Mouse (Mus musculus): ENCODE measurements around the gene Tbc1d14. TPM values are rescaled to one million over a fixed set of nuclear protein-coding genes. Genes with fewer than 3 reads are reported as not detected.

Tbc1d14 gene
- polyA plus RNA-seq, 1 experiment from 2014 or later = 15.7 TPM

Other genes starting within 250 kb of the Tbc1d14 start
- gene Sorcs2, start 195.1 kb downstream of the Tbc1d14 start, polyA plus RNA-seq (2015; fragmentation: Nextera tagmentation; extraction: Ambion mirVana) = 10.7 and 10.9 TPM in 2 replicates
- gene Grpel1, start 128.3 kb downstream of the Tbc1d14 start, polyA plus RNA-seq (2015; fragmentation: Nextera tagmentation; extraction: Ambion mirVana) = 52.9 and 59.4 TPM in 2 replicates
- 1.4 and 1.6 TPM in 2 replicates for gene Tada2b, start 109.0 kb downstream of the Tbc1d14 start, polyA plus RNA-seq (2015; fragmentation: Nextera tagmentation; extraction: Ambion mirVana)
- 0.23 and 0.27 TPM in 2 replicates for gene Ccdc96, start 108.7 kb downstream of the Tbc1d14 start, polyA plus RNA-seq (2015; fragmentation: Nextera tagmentation; extraction: Ambion mirVana)
- 20.3 and 22.5 TPM in 2 replicates for gene D5Ertd579e, start 102.7 kb upstream of the Tbc1d14 start, polyA plus RNA-seq (2015; fragmentation: Nextera tagmentation; extraction: Ambion mirVana)
- 17.1 and 18.0 TPM in 2 replicates for gene Bloc1s4, start 155.4 kb upstream of the Tbc1d14 start, polyA plus RNA-seq (2015; fragmentation: Nextera tagmentation; extraction: Ambion mirVana)
- 279 and 318 TPM in 2 replicates for gene Mrfap1, start 203.5 kb upstream of the Tbc1d14 start, polyA plus RNA-seq (2015; fragmentation: Nextera tagmentation; extraction: Ambion mirVana)
- 17.0 and 17.2 TPM in 2 replicates for gene Man2b2, start 237.4 kb upstream of the Tbc1d14 start, polyA plus RNA-seq (2015; fragmentation: Nextera tagmentation; extraction: Ambion mirVana)

Measured in heart, embryonic 13.5 days (tissue).